ENCODE assay signal across 8 mouse cellular contexts in the genomic region with DNA sequence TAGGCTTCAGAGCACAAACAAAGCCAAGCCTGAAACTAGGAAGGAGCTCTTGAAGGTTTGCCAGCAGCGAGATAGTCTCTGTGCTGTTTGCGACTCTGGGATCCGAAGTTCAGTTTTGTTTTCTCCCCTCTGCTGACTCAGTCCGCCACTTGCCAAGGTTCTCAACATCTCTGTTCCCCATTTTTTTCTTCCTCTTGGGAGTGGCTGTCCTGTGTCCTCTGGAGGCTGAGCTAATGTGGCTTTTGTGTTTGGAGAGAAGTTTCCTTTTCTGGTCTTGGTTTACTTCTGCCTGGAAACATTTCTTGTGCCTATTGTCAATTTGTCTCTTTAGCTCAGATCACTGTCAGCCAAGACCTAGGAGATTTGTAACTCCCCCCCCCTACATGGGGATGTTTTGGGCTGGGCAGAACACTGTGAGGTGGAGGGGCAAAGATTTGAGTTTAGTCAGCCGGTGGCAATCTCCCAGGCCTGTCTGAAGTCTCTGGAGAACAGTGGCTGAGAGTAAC.
DNase-seq lines count a peak whose midpoint lies in the region; ATAC-seq and TF ChIP-seq lines count a peak whose summit lies in the region.

No protein-coding gene starts in this region.

- H3K36me3 ChIP-seq in hindbrain, postnatal 0 days (ENCODE audit: insufficient read depth, low read length), result no peaks in the 10 kb centered on the region; the same call in 1 of the 2 replicates
- H3K36me3 ChIP-seq in hindbrain, embryonic 12.5 days, result peaks cover 31% of the 10 kb centered on the region
- H3K36me3 ChIP-seq in megakaryocyte, embryonic 14.5 days (replicated peaks; ENCODE audit: low read length), result peaks cover 96% of the 10 kb centered on the region
- no peaks in the 10 kb centered on the region for H3K36me3 ChIP-seq in forebrain, embryonic 16.5 days (ENCODE audit: control insufficient read depth, insufficient read depth)
- H3K36me3 ChIP-seq in midbrain, embryonic 11.5 days (ENCODE audit: control insufficient read depth, insufficient read depth, low read length), result no peaks in the 10 kb centered on the region

- 57% methylated on average over 5 of the region's 5 CpGs for WGBS in hindbrain, postnatal 0 days
- 77% methylated on average over 5 of the region's 5 CpGs for WGBS in hindbrain, embryonic 12.5 days
- 70% methylated on average over 5 of the region's 5 CpGs for WGBS in forebrain, embryonic 16.5 days
- 84% methylated on average over 5 of the region's 5 CpGs for WGBS in midbrain, embryonic 11.5 days

- no peaks in the 10 kb centered on the region for H3K4me1 ChIP-seq in hindbrain, postnatal 0 days (ENCODE audit: insufficient read depth, low read length)
- H3K4me1 ChIP-seq in hindbrain, embryonic 12.5 days, result peaks cover 4% of the 10 kb centered on the region; the same call in 1 of the 2 replicates
- peaks cover 73% of the 10 kb centered on the region for H3K4me1 ChIP-seq in megakaryocyte, embryonic 14.5 days
- H3K4me1 ChIP-seq in forebrain, embryonic 16.5 days (replicated peaks; ENCODE audit: control insufficient read depth, insufficient read depth, low read length), result no peaks in the 10 kb centered on the region
- no peaks in the 10 kb centered on the region for H3K4me1 ChIP-seq in midbrain, embryonic 11.5 days (ENCODE audit: control insufficient read depth, insufficient read depth, low read length)

- H3K27ac ChIP-seq in hindbrain, postnatal 0 days, result peak overlapping the region; percentile 22; the same call in 1 of the 2 replicates
- H3K27ac ChIP-seq in hindbrain, embryonic 12.5 days, result no peak overlapping the region
- no peak overlapping the region for H3K27ac ChIP-seq in forebrain, embryonic 16.5 days (ENCODE audit: low read length)
- H3K27ac ChIP-seq in midbrain, embryonic 11.5 days (ENCODE audit: low read depth, low read length), result no peak overlapping the region

- H3K9me3 ChIP-seq in hindbrain, postnatal 0 days (ENCODE audit: low read length), result no peaks in the 10 kb centered on the region
- no peaks in the 10 kb centered on the region for H3K9me3 ChIP-seq in hindbrain, embryonic 12.5 days (replicated peaks)
- H3K9me3 ChIP-seq in megakaryocyte, embryonic 14.5 days, result no peaks in the 10 kb centered on the region
- no peaks in the 10 kb centered on the region for H3K9me3 ChIP-seq in forebrain, embryonic 16.5 days (ENCODE audit: control insufficient read depth, low read length)
- H3K9me3 ChIP-seq in midbrain, embryonic 11.5 days (ENCODE audit: control insufficient read depth, low read length), result no peaks in the 10 kb centered on the region

- no peak overlapping the region for H3K4me2 ChIP-seq in hindbrain, postnatal 0 days (ENCODE audit: low read depth, low read length)
- H3K4me2 ChIP-seq in hindbrain, embryonic 12.5 days (replicated peaks), result no peak overlapping the region
- H3K4me2 ChIP-seq in forebrain, embryonic 16.5 days (ENCODE audit: low read length), result no peak overlapping the region
- no peak overlapping the region for H3K4me2 ChIP-seq in midbrain, embryonic 11.5 days

- TF ChIP-seq CTCF in hindbrain, postnatal 0 days (IDR thresholded peaks at IDR 0.05; ENCODE audit: low read depth), result no peak

- no peak overlapping the region for H3K9ac ChIP-seq in hindbrain, postnatal 0 days (replicated peaks; ENCODE audit: low read length)
- H3K9ac ChIP-seq in hindbrain, embryonic 12.5 days, result no peak overlapping the region
- H3K9ac ChIP-seq in forebrain, embryonic 16.5 days (replicated peaks; ENCODE audit: low read depth, low read length), result no peak overlapping the region
- no peak overlapping the region for H3K9ac ChIP-seq in midbrain, embryonic 11.5 days (ENCODE audit: low read length)

- no peaks in the 10 kb centered on the region for H3K27me3 ChIP-seq in hindbrain, postnatal 0 days (ENCODE audit: insufficient read depth, low read length)
- no peaks in the 10 kb centered on the region for H3K27me3 ChIP-seq in hindbrain, embryonic 12.5 days
- H3K27me3 ChIP-seq in megakaryocyte, embryonic 14.5 days (replicated peaks), result no peaks in the 10 kb centered on the region
- H3K27me3 ChIP-seq in forebrain, embryonic 16.5 days (replicated peaks; ENCODE audit: control insufficient read depth, insufficient read depth, low read length), result no peaks in the 10 kb centered on the region
- no peaks in the 10 kb centered on the region for H3K27me3 ChIP-seq in midbrain, embryonic 11.5 days (ENCODE audit: control insufficient read depth, insufficient read depth, low read length)

- no peak overlapping the region for H3K4me3 ChIP-seq in hindbrain, postnatal 0 days (ENCODE audit: low read length)
- no peak overlapping the region for H3K4me3 ChIP-seq in hindbrain, embryonic 12.5 days
- H3K4me3 ChIP-seq in megakaryocyte, embryonic 14.5 days (replicated peaks), result peak overlapping the region; percentile 46
- no peak overlapping the region for H3K4me3 ChIP-seq in forebrain, embryonic 16.5 days (replicated peaks; ENCODE audit: low read length)
- no peak overlapping the region for H3K4me3 ChIP-seq in midbrain, embryonic 11.5 days (ENCODE audit: low read depth, low read length)

- no peak for ATAC-seq in hindbrain, postnatal 0 days
- no peak for ATAC-seq in hindbrain, embryonic 12.5 days (ENCODE audit: low FRiP score)
- ATAC-seq in forebrain, embryonic 16.5 days, result no peak
- no peak for ATAC-seq in midbrain, embryonic 11.5 days (ENCODE audit: low FRiP score)

- DNase-seq in hindbrain, postnatal 0 days (ENCODE audit: low spot score), result peak; percentile 24
- DNase-seq in adrenal gland, adult 8-10 months, result peak; percentile 66
- DNase-seq in heart, adult 8-10 months (ENCODE audit: low spot score), result peak; percentile 92
- peak; percentile 81 for DNase-seq in kidney, postnatal 10 days
- DNase-seq in midbrain, embryonic 11.5 days (ENCODE audit: low spot score, missing footprints), result no peak
